Comparison of ENCODE assay signal across 9 mouse cellular contexts in the genomic region with DNA sequence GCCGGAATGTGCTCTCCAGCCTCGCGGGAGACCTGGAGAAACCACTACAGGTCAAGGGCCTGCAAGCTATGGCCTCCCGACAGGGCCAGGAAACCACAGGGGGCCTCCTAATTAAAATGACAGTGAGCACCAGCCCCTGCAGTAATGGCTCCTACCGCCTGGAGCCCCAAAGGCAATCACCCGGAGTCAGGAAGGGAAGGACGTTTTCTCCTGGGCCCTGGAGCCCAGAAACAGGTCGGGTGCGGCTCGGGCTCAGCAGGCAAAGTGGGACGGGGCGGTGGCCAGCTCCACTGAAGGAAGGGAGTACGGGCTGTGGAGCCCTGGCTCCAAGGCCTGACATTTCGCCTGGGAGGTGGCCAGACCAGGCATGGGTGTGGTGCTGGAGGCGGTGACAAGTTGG. TPM values are rescaled to one million over a fixed set of nuclear protein-coding genes. Genes with fewer than 3 reads are reported as not detected.
DNase-seq lines count a peak whose midpoint lies in the region; ATAC-seq lines count a peak whose summit lies in the region.
"Had no signal": no experiment of that assay in that cellular context is flagged by ENCODE, and none has a peak within 500 bp of the region (broad histone marks: within the 10 kb centered on the region; RNA-seq: fewer than 3 reads in every experiment).

No protein-coding gene starts in this region.

- H3K9me3 ChIP-seq in limb, embryonic 13.5 days: no peaks in the 10 kb centered on the region
- H3K9me3 ChIP-seq in stomach, embryonic 14.5 days (ENCODE audit: control insufficient read depth, low read depth, low read length): no peaks in the 10 kb centered on the region

- peaks cover 42% of the 10 kb centered on the region for H3K27me3 ChIP-seq in limb, embryonic 13.5 days
- no peaks in the 10 kb centered on the region for H3K27me3 ChIP-seq in stomach, embryonic 14.5 days (ENCODE audit: control insufficient read depth, insufficient read depth, low read length)

- WGBS in limb, embryonic 13.5 days: 17% methylated on average over 15 of the region's 15 CpGs
- 31% methylated on average over 15 of the region's 15 CpGs for WGBS in stomach, embryonic 14.5 days

- intact Hi-C loops in gastrocnemius, postnatal 14 days (cut with DNase I; ENCODE audit: low total_unique reads): loop anchor here (2.0 kb wide), 1 partner anchor 38 kb away; the partner anchor contains the start of gene Dagla
- intact Hi-C loops in gastrocnemius, postnatal 36 days (cut with DNase I): loop anchor here (2.0 kb wide), 1 partner anchor 38 kb away; the partner anchor contains the start of gene Dagla
- intact Hi-C loops in heart, postnatal 25 days (cut with DNase I): no loop called here

- H3K27ac ChIP-seq in limb, embryonic 13.5 days: no peak overlapping the region; the same call in 1 of the 2 replicates
- H3K27ac ChIP-seq in stomach, embryonic 14.5 days (ENCODE audit: low read length): peak overlapping the region; percentile 70; the same call in 1 of the 2 replicates

- peaks cover 20% of the 10 kb centered on the region for H3K4me1 ChIP-seq in limb, embryonic 13.5 days
- 0 out of 2 replicates have a peak, but pooled peaks cover 8% of the 10 kb centered on the region for H3K4me1 ChIP-seq in stomach, embryonic 14.5 days (ENCODE audit: control insufficient read depth, insufficient read depth, low read length)

- ATAC-seq in limb, embryonic 13.5 days (ENCODE audit: low FRiP score, low read depth): no peak
- ATAC-seq in stomach, embryonic 14.5 days (ENCODE audit: insufficient number of reproducible peaks, insufficient read depth, low FRiP score, low read depth): no peak
- no peak for ATAC-seq in erythroblast, adult 5-6 weeks (replicated peaks; ENCODE audit: low FRiP score, poor library complexity, severe bottlenecking)

- peak; percentile 55 for DNase-seq in gastrocnemius, postnatal 14 days
- no peak for DNase-seq in gastrocnemius, postnatal 36 days
- peak; percentile 17 to 38 for DNase-seq in adrenal gland, postnatal 36 days
- DNase-seq in heart, postnatal 25 days (ENCODE audit: low spot score): peak; percentile 49
- no peak for DNase-seq in layer of hippocampus, adult 8-10 months (ENCODE audit: low spot score in 2 of 2)

- no peaks in the 10 kb centered on the region for H3K36me3 ChIP-seq in limb, embryonic 13.5 days
- 0 out of 2 replicates have a peak, but pooled peaks cover 4% of the 10 kb centered on the region for H3K36me3 ChIP-seq in stomach, embryonic 14.5 days (ENCODE audit: control insufficient read depth, insufficient read depth, low read length)

- no peak overlapping the region for H3K4me3 ChIP-seq in limb, embryonic 13.5 days
- no peak overlapping the region for H3K4me3 ChIP-seq in stomach, embryonic 14.5 days (ENCODE audit: low read depth, low read length)

- no peak overlapping the region for H3K9ac ChIP-seq in limb, embryonic 13.5 days
- no peak overlapping the region for H3K9ac ChIP-seq in stomach, embryonic 14.5 days (replicated peaks; ENCODE audit: low read depth, low read length)

- 0 out of 2 replicates have a peak overlapping the region, but pooled peaks have one; percentile 14 for H3K4me2 ChIP-seq in limb, embryonic 13.5 days (replicated peaks)
- 0 out of 2 replicates have a peak overlapping the region, but pooled peaks have one; percentile 8 for H3K4me2 ChIP-seq in stomach, embryonic 14.5 days (replicated peaks; ENCODE audit: low read depth, low read length)

RNA-seq across cellular contexts. Expression of gene Myrf, which starts 26.5 kb away (rescaled TPM):
- under 1 TPM in 1 of 2 experiments, not detected in 1; 0.08 TPM for total RNA-seq in gastrocnemius, postnatal 14 days (2021)
- total RNA-seq in gastrocnemius, postnatal 36 days (2021): under 1 TPM in 1 of 2 experiments, not detected in 1; 0.08 TPM
- 1 to 10 TPM; 1.4 to 1.7 TPM for total RNA-seq in adrenal gland, postnatal 36 days (2021)
- total RNA-seq in heart, postnatal 25 days (2021): 1 to 10 TPM; 4.5 to 6.8 TPM
- polyA plus RNA-seq in limb, embryonic 13.5 days (2015; fragmentation: Nextera tagmentation; extraction: Ambion mirVana): 1.3 and 1.9 TPM in 2 replicates
- polyA plus RNA-seq in stomach, embryonic 14.5 days (2014; fragmentation: Nextera tagmentation; extraction: Ambion mirVana): 27.6 and 28.4 TPM in 2 replicates
- 10 to 100 TPM; 31.6 to 37.2 (median 36.7) TPM for total RNA-seq in layer of hippocampus, adult 8-10 months (2022)
- total RNA-seq in erythroblast, adult 5-6 weeks (2015; ENCODE audit: low replicate concordance): not detected in 2 replicates
- 0.42 TPM in 1 of 2 replicates, not detected in the other for total RNA-seq in erythroblast, adult 5-6 weeks (2017; ENCODE audit: low replicate concordance)
- total RNA-seq: gastrocnemius, adult 8-10 months had no signal

RNA-seq across cellular contexts. Expression of gene Dagla, which starts 37.6 kb away (rescaled TPM):
- total RNA-seq in gastrocnemius, postnatal 14 days (2021): 1 to 10 TPM; 6.3 to 7.3 TPM
- total RNA-seq in gastrocnemius, postnatal 36 days (2021): 1 to 10 TPM; 6.9 to 8.9 TPM
- total RNA-seq in adrenal gland, postnatal 36 days (2021): 1 to 10 TPM; 4.0 to 5.6 TPM
- total RNA-seq in heart, postnatal 25 days (2021): 1 to 10 TPM; 3.2 to 3.3 TPM
- 2.0 and 2.5 TPM in 2 replicates for polyA plus RNA-seq in limb, embryonic 13.5 days (2015; fragmentation: Nextera tagmentation; extraction: Ambion mirVana)
- polyA plus RNA-seq in stomach, embryonic 14.5 days (2014; fragmentation: Nextera tagmentation; extraction: Ambion mirVana): 2.9 and 3.5 TPM in 2 replicates
- total RNA-seq in layer of hippocampus, adult 8-10 months (2022): 100 to 1,000 TPM in 3 of 4 experiments, 10 to 100 TPM in 1; 94.1 to 109 (median 104) TPM
- total RNA-seq in erythroblast, adult 5-6 weeks (2015; ENCODE audit: low replicate concordance): not detected in 2 replicates
- total RNA-seq in erythroblast, adult 5-6 weeks (2017; ENCODE audit: low replicate concordance): not detected in 2 replicates

Comparison
In these comparisons a context has a peak if more than half of its experiments do, and no peak if none do; other contexts are left out.
1. DNase-seq: peak in gastrocnemius, postnatal 14 days (single experiment), adrenal gland, postnatal 36 days (2 of 2) and heart, postnatal 25 days (single experiment); none in gastrocnemius, postnatal 36 days (0 of 2) and layer of hippocampus, adult 8-10 months (0 of 2).
2. RNA of gene Myrf, which starts 26.5 kb away (total RNA-seq): 31.6 to 37.2 TPM in layer of hippocampus, adult 8-10 months; 4.5 to 6.8 TPM in heart, postnatal 25 days, 1.4 to 1.7 TPM in adrenal gland, postnatal 36 days, 0.08 TPM in gastrocnemius, postnatal 14 days, 0.08 TPM in gastrocnemius, postnatal 36 days and 0.42 TPM in erythroblast, adult 5-6 weeks; every median in the first group is over 4 times any median in the second.
3. RNA of gene Dagla, which starts 37.6 kb away (total RNA-seq): 94.1 to 109 TPM in layer of hippocampus, adult 8-10 months; 6.9 to 8.9 TPM in gastrocnemius, postnatal 36 days, 6.3 to 7.3 TPM in gastrocnemius, postnatal 14 days, 4.0 to 5.6 TPM in adrenal gland, postnatal 36 days, 3.2 to 3.3 TPM in heart, postnatal 25 days and not detected in erythroblast, adult 5-6 weeks; every median in the first group is over 4 times any median in the second.